Mouse (Mus musculus): Measurements from ENCODE around the gene Tnfaip1.

DNA sequence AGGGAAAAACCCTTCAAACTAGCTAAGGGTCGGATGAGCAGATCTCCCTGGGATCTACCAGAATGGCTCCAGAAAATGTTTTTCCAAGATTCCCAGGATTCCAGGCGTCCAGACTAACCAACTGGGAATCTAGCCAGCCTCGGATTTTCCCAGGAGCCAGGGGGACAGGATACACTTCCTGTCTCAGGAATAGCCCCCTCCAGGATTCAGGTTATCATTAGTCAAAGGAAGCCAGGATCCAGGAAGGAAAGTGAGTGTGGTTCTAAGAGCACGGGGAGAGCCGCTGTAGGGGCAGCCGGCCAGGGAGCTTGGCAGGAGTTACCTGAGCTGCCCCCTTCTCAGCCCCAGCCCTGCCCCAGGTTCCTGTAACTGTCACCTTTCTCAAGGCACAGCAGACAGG is 5.1 kb downstream of the Tnfaip1 start:
- TF ChIP-seq CTCF (IDR thresholded peaks at IDR 0.05; ENCODE audit: low read depth) = no peak
- TF ChIP-seq EP300 (IDR thresholded peaks at IDR 0.05; ENCODE audit: low read depth) = 0 out of 2 replicates have a peak, but pooled peaks have one; percentile 39
